Mouse (Mus musculus) spleen, adult 2 months (tissue): ENCODE measurements at regions not wholly inside any gene's neighbourhood (a gene's known extent, or its start where the extent isn't known, plus 50 kb on each side); places are given as distances from the start of the nearest gene placed in this dataset.

Source experiments
- CTCF ChIP-seq: fragments of 200-500 bp; IDR thresholded peaks from 2 replicates; pipeline ENCODE4 v1.5.1; 2011; ENCODE audit warnings: mild to moderate bottlenecking, inconsistent platforms; ENCODE audit not compliant: insufficient read depth, insufficient read length, insufficient replicate concordance; ENCODE audit errors: extremely low read depth
- POLR2A ChIP-seq: fragments of 200-500 bp; IDR thresholded peaks from 2 replicates; pipeline ENCODE4 v1.6.1; 2011; ENCODE audit warnings: low read depth, low read length, inconsistent platforms

DNA sequence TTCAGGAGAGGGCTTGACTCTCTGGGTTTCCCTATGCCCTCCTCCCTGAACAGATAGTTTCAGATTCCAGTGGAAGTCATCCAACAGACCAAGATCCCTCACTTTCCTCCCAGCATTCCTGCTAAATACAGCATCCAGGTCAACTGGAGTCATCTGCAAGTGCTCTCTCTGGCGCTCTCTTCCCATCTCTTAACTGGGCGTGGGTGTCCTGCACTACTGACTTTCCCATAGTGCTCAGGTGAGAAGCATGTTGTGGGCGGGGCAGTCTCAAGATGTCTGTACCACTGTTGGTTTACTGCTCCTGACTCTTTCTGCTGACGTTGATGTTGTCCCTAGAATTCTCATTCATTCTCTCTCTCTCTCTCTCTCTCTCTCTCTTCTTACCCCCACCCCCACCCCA lies 154.0 kb downstream of the Qrsl1 start:
- TF ChIP-seq POLR2A (no peak), CTCF (no peak)
